Mouse (Mus musculus) liver, embryonic 14.5 days (tissue): ENCODE measurements around the gene Cc2d2a.

Source experiments
- CTCF ChIP-seq: IDR thresholded peaks from 2 replicates; pipeline ENCODE4 v1.5.1; 2016; ENCODE audit warnings: antibody characterized with exemption, low read depth, control low read depth
- EP300 ChIP-seq: IDR thresholded peaks from 2 replicates; pipeline ENCODE4 v1.6.1; 2016; ENCODE audit warnings: antibody characterized with exemption, low read depth

DNA sequence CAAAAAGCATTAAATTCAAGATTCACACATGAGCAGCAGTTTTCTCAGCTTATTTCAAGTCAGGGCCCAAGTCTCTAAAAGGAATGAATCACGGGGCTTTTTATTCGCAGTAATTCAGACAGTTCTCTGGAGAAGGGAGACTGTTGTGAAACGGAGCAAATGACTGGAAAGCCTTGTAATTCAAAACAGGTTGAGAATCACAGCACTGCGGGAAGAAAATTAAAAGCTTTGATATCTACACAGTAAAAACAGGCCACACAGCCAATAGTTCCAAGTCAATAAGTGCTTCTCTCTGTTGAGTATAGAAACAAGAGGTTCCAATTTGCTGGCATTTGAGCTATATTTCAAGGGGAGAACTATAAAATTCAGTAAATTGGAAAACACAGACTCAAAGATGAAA, 17.1 kb upstream of the Cc2d2a start:
- TF ChIP-seq CTCF (no peak), EP300 (no peak)
